Mouse (Mus musculus) liver, postnatal 0 days (tissue): ENCODE data around the gene Txnrd1.

Experiments used
- CTCF ChIP-seq: sonication (generic); IDR thresholded peaks from 2 replicates; pipeline ENCODE4 v1.5.1; 2016; ENCODE audit warnings: antibody characterized with exemption, low read depth
- EP300 ChIP-seq: IDR thresholded peaks from 2 replicates; pipeline ENCODE4 v1.6.1; 2016; ENCODE audit warnings: antibody characterized with exemption, low read depth, mild to moderate bottlenecking

DNA sequence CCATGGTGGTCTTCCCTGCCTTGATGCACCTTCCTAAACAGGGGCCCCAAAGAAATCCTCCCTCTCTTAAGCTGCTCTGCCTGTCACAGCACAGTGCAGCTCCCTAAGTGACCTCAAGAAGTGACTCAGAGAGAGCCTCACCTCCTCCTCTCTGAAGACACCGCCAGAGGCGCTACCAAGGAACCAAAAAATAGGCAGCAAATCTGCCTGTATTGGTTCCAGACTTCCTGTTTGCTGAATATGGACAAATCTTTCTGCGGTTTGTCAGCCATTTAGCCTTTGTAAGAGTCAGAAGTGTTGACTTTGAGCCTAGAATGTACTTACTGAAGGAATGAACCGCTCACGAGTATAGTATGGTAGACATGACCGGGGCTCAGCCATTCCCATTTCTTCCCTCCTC lies 80.0 kb downstream of the Txnrd1 start:
- TF ChIP-seq CTCF (0 out of 2 replicates have a peak, but pooled peaks have one; percentile 13), EP300 (no peak)
